Mouse (Mus musculus) kidney, embryonic 14.5 days (tissue): ENCODE measurements around the gene Ccdc60. TPM values are rescaled to one million over a fixed set of nuclear protein-coding genes. Genes with fewer than 3 reads are reported as not detected.
"Not testable (repeated sequence)": the region's sequence is repeated elsewhere in the genome, so short reads cannot be mapped to it uniquely, and the experiment has no call there.

ENCODE experiments used
- ATAC-seq: fragments of 200-750 bp; cut with Nextera tagmentation; 2 replicates; pipeline ENCODE4 v1.8.0; 2017; ENCODE audit warnings: moderate number of reproducible peaks, mild to moderate bottlenecking, moderate TSS enrichment, moderate library complexity; ENCODE audit not compliant: low FRiP score, low TSS enrichment
- H3K27ac ChIP-seq: fragments of 300-500 bp; sonication (generic); 2 replicates; pipeline ENCODE4 v1.5.1; 2014; ENCODE audit warnings: low read depth, mild to moderate bottlenecking, low read length, moderate library complexity, mixed read lengths
- H3K27me3 ChIP-seq: fragments of 300-500 bp; sonication (generic); 2 replicates; pipeline ENCODE4 v1.6.1; 2014; ENCODE audit warnings: mild to moderate bottlenecking, low read length; ENCODE audit not compliant: control insufficient read depth, insufficient read depth
- H3K36me3 ChIP-seq: fragments of 300-500 bp; sonication (generic); 2 replicates; pipeline ENCODE4 v1.6.1; 2014; ENCODE audit warnings: low read length, mixed read lengths; ENCODE audit not compliant: control insufficient read depth, insufficient read depth
- H3K4me1 ChIP-seq: fragments of 300-500 bp; sonication (generic); 2 replicates; pipeline ENCODE4 v1.6.1; 2014; ENCODE audit warnings: low read length, mixed read lengths; ENCODE audit not compliant: control insufficient read depth, insufficient read depth
- H3K4me2 ChIP-seq: fragments of 300-500 bp; sonication (generic); replicated peaks from 2 replicates; pipeline ENCODE4 v1.6.1; 2014; ENCODE audit warnings: low read depth, mild to moderate bottlenecking, low read length
- H3K4me3 ChIP-seq: fragments of 300-500 bp; sonication (generic); 2 replicates; pipeline ENCODE4 v1.5.1; 2014; ENCODE audit warnings: mild to moderate bottlenecking, low read length
- H3K9ac ChIP-seq: fragments of 300-500 bp; sonication (generic); 2 replicates; pipeline ENCODE4 v1.6.1; 2014; ENCODE audit warnings: low read depth, mild to moderate bottlenecking, low read length, moderate library complexity
- H3K9me3 ChIP-seq: fragments of 300-500 bp; sonication (generic); 2 replicates; pipeline ENCODE4 v1.6.1; 2016; ENCODE audit warnings: low read length; ENCODE audit not compliant: control insufficient read depth
- whole genome bisulfite sequencing: fragments of 180-500 bp; shearing (Covaris S2); extraction: QIAGEN DNeasy Blood & Tissue Kit; methylation state at CpG from one replicate; pipeline ENCODE4 v1.1.7; 2014; 5-methylcytosine and 5-hydroxymethylcytosine counted together
- polyA plus RNA-seq: library from polyadenylated mRNA; unstranded; fragments of >200 nt; fragmentation: Nextera tagmentation; extraction: Ambion mirVana; gene quantifications from 2 replicates; pipeline ENCODE4 v1.2.1, GENCODE M21; 2014

Gene Ccdc60
- polyA plus RNA-seq, 1 experiment from 2014 or later = 0.55 TPM

DNA sequence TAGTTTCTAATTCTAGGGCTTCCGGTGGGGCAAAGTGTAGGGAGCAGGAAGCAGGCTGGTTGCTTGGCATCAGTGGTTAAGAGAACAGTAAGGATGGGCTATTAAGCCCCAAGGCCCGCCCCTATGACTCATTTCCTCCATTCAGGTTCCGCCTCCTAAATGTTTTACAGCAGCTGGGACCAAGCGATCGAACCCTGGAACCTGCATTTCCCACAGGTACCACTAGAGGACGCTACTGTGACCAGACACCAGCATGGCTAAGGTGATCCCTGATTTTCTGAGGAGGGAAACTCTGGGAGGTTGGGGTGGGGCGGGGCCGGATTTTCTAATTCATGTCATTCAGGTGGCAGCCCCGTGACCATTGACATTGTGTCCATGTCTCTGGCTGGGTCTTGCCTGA, 96.1 kb downstream of the Ccdc60 start:
- H3K4me1 ChIP-seq = no peaks in the 10 kb centered on the region
- no peak overlapping the region for H3K9ac ChIP-seq
- H3K27me3 ChIP-seq = no peaks in the 10 kb centered on the region; the same call in 1 of the 2 replicates
- no peaks in the 10 kb centered on the region for H3K36me3 ChIP-seq
- H3K4me2 ChIP-seq = no peak overlapping the region
- no peak overlapping the region for H3K27ac ChIP-seq
- H3K4me3 ChIP-seq = no peak overlapping the region
- no peak for ATAC-seq
- no peaks in the 10 kb centered on the region for H3K9me3 ChIP-seq
- WGBS = 70% methylated on average over 9 of the region's 9 CpGs

DNA sequence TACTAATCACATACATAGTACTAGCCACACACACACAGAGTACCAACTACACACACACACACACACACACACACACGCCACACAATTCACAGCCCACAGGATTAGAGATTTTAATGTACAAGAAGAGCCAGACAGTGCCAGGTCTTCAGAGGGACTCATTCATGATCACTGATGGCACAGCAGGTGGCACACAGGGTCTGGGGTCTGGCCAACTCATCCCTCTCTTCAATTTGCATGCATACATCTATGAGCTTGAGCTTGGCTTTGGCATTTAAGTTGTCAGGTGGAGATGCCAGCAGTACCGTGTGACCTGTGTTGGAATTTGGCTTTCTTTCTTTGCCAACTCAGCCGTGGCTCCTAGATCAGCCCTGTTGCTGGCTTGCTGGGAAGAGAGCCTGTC, 97.2 kb downstream of the Ccdc60 start:
- 87% methylated on average over 3 of the region's 3 CpGs for WGBS
- ATAC-seq = no peak
- Histone ChIP-seq H3K4me3 (no peak overlapping the region), H3K27me3 (no peaks in the 10 kb centered on the region; the same call in 1 of the 2 replicates), H3K9ac (no peak overlapping the region), H3K9me3 (no peaks in the 10 kb centered on the region), H3K4me2 (no peak overlapping the region), H3K4me1 (no peaks in the 10 kb centered on the region), H3K27ac (no peak overlapping the region), H3K36me3 (no peaks in the 10 kb centered on the region)

DNA sequence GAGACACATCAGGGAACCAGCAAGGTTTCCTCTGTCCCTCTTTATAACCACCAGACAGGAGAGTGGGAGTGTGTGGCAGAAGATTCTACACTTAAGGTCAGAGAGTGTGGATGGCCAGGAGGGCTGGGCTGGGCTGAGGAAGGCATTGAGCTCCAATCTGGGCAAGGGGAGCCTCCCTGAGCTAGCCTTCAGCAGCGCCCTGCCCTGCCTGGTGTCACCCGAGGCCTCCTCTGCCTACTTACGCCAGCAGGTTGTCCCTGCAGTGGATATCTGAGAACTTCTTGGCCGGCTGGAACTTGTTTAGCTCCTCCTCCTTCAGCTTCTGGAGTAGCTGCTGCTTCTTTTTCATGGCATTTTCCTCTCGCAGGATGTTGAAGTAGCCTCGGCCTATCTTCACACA, 99.0 kb downstream of the Ccdc60 start:
- Histone ChIP-seq H3K36me3 (no peaks in the 10 kb centered on the region), H3K4me2 (no peak overlapping the region), H3K4me3 (no peak overlapping the region), H3K4me1 (no peaks in the 10 kb centered on the region), H3K9me3 (0 out of 2 replicates have a peak, but pooled peaks cover 3% of the 10 kb centered on the region), H3K27me3 (no peaks in the 10 kb centered on the region; the same call in 1 of the 2 replicates), H3K27ac (no peak overlapping the region), H3K9ac (no peak overlapping the region)
- peak; percentile 43; the same call in 1 of the 2 replicates for ATAC-seq
- 12% methylated on average over 6 of the region's 6 CpGs for WGBS

DNA sequence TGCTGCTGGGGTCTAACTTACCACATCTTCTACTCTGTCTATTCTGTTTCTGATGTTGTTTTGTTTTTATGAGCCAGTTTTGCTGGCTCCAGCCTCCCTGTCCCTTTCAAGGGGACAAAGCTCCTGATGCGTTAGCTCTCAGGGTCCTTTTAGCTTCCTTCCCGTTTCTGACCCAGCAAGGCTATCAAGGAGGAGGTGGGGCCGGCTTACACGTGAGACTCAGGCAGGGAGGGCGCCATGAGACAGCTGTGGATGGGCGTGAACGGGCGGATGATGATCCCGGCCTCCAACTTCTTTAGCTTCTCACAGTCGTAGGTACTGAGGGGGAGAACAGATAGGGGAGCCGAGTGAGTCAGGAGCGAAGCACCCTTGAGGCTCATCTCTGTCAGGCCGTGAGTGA, 108.2 kb downstream of the Ccdc60 start:
- 11% methylated on average over 13 of the region's 13 CpGs for WGBS
- Histone ChIP-seq H3K4me3 (no peak overlapping the region), H3K4me1 (0 out of 2 replicates have a peak, but pooled peaks cover 3% of the 10 kb centered on the region), H3K4me2 (no peak overlapping the region; the same call in 1 of the 2 replicates), H3K9ac (no peak overlapping the region), H3K27me3 (no peaks in the 10 kb centered on the region), H3K36me3 (no peaks in the 10 kb centered on the region), H3K9me3 (no peaks in the 10 kb centered on the region), H3K27ac (no peak overlapping the region)
- no peak for ATAC-seq

DNA sequence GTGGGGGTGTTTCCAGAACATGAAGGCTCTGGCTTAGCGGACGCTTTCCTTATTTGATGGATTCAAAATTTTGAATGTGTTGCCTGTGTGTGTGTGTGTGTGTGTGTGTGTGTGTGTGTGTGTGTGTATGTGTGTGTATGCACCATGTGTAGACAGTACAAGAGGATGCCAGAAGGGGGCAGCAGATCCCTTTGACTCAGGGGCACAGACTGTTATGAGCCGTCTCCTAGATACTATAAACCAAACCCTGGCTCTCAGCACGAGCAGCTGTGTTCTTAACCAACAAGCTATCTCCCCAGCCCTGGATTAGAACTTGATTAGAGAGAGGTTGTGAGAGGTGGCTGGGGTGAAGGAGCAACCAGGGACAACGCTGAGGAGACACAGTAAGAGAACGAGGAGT, 117.1 kb downstream of the Ccdc60 start:
- ATAC-seq = no peak
- Histone ChIP-seq H3K4me3 (no peak overlapping the region), H3K9ac (no peak overlapping the region), H3K27ac (no peak overlapping the region), H3K4me1 (no peaks in the 10 kb centered on the region), H3K4me2 (no peak overlapping the region), H3K27me3 (no peaks in the 10 kb centered on the region), H3K9me3 (no peaks in the 10 kb centered on the region; the same call in 1 of the 2 replicates), H3K36me3 (no peaks in the 10 kb centered on the region)
- 95% methylated on average over 6 of the region's 6 CpGs for WGBS

DNA sequence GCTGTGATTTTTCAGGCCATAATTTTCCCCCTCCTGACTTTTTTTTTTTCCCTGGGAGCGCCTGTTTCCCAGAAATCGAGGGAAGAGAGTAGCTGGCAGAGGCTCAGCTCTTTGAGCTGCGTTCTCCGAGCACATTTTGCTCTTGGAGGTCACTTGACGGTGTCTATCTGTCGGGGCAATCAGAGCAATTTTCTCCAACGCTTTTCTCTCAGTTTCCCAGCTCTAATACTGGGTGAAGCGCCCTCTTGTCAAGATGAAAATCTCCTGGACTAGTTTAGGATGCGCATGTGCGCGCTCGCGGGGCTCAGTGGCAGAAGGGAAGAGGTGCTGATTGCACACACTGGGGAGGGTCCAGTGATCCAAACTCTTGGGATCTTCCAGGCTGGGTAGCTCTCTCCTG, 121.8 kb downstream of the Ccdc60 start:
- H3K4me1 ChIP-seq = no peaks in the 10 kb centered on the region
- H3K4me2 ChIP-seq = no peak overlapping the region
- ATAC-seq = no peak
- H3K27ac ChIP-seq = no peak overlapping the region
- 67% methylated on average over 13 of the region's 13 CpGs for WGBS
- no peaks in the 10 kb centered on the region for H3K36me3 ChIP-seq
- H3K9me3 ChIP-seq = no peaks in the 10 kb centered on the region; the same call in 1 of the 2 replicates
- no peak overlapping the region for H3K4me3 ChIP-seq
- no peaks in the 10 kb centered on the region for H3K27me3 ChIP-seq
- no peak overlapping the region for H3K9ac ChIP-seq

DNA sequence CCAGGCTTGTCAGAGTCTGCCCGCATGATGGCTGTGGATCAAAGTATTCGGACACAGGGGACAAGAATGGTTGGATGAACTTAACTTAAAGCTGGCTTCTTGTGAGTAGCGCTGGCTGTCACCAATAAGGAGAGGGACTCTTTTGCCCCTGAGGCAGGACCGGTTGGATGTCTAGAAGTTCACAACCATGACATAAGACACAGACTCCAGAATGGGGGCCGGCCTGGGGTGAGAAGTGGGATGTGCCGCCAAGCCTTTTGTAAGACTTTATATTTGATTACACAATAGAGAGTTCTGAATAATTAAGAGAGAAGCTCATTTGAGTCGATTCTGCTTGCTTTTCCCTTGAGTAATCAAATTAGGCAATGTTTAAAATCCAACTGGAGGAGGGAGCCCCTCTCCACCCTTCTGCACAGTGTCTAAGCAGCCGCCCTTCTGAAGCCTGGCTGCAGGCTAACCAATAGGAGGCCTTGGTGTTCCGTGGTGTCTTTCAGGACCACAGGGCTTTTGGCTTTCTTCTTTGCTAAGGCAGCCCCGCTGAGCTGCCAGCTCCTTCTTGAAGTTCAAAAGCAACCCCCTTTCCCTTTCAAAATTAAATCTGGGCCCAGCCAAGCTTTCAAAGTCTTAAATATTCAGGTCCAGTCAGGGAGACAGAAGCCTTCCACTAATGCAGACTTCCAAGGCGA, 123.4 kb downstream of the Ccdc60 start:
- no peaks in the 10 kb centered on the region for H3K4me1 ChIP-seq
- no peak for ATAC-seq
- no peak overlapping the region for H3K4me3 ChIP-seq
- H3K36me3 ChIP-seq = no peaks in the 10 kb centered on the region
- no peak overlapping the region for H3K4me2 ChIP-seq
- H3K9me3 ChIP-seq = no peaks in the 10 kb centered on the region
- WGBS = 74% methylated on average over 11 of the region's 11 CpGs
- H3K9ac ChIP-seq = no peak overlapping the region
- H3K27me3 ChIP-seq = no peaks in the 10 kb centered on the region
- H3K27ac ChIP-seq = no peak overlapping the region

DNA sequence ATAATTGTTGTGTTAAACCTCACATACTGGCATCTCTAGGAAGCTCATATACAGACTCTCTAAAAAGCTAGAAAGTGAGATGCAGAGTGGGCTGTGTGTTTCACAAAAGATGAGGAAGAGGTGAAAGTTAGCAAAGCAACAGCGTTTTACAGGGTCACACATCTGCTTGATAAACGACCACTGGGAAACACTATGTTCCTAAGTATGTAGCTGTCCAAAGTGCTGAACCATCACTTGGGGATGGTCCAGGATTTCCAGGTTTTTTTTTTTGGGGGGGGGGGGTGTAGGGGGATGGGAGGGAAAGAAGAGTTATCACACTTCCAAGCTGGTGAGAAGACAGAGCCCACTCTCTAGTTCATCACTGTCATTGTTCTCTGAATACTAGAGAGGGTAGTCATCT, 134.0 kb downstream of the Ccdc60 start:
- no peaks in the 10 kb centered on the region for H3K27me3 ChIP-seq
- no peaks in the 10 kb centered on the region for H3K4me1 ChIP-seq
- no peaks in the 10 kb centered on the region for H3K9me3 ChIP-seq
- no peak for ATAC-seq
- WGBS = 11% methylated on average over 2 of the region's 2 CpGs
- H3K4me3 ChIP-seq = no peak overlapping the region
- no peak overlapping the region for H3K4me2 ChIP-seq
- H3K36me3 ChIP-seq = no peaks in the 10 kb centered on the region
- H3K9ac ChIP-seq = no peak overlapping the region
- no peak overlapping the region for H3K27ac ChIP-seq

DNA sequence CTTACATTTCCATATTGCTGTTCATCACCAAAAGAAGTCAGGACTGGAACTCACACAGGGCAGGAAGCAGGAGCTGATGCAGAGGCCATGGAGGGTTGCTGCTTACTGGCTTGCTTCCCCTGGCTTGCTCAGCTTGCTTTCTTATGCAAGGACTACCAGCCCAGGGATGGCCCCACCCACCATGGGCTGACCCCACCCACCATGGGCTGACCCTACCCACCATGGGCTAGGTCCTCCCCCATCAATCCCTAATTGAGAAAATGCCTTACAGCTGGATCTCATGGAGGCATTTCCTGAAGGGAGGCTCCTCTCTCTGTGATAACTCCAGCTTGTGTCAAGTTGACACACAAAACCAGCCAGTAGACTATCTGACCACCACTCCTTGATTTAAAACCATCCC, 142.3 kb downstream of the Ccdc60 start:
- not testable (repeated sequence) for H3K9ac ChIP-seq, ATAC-seq

More for the DNA sequence above, 142.3 kb downstream of the Ccdc60 start:
- not testable (repeated sequence) for H3K36me3 ChIP-seq, H3K4me3 ChIP-seq, H3K27me3 ChIP-seq, H3K4me2 ChIP-seq, H3K27ac ChIP-seq, H3K4me1 ChIP-seq, H3K9me3 ChIP-seq
